Mouse (Mus musculus): ENCODE data around the gene Slc25a51. TPM values are rescaled to one million over a fixed set of nuclear protein-coding genes. Genes with fewer than 3 reads are reported as not detected.
"Not testable (repeated sequence)": the region's sequence is repeated elsewhere in the genome, so short reads cannot be mapped to it uniquely, and the experiment has no call there.

Slc25a51 gene
- total and polyA plus RNA-seq, 2 experiments from 2014 or later = 69.7 to 132 TPM

- H3K9me3 ChIP-seq (ENCODE audit: low read length) = no peaks in the 10 kb centered on the region
- no peak for ATAC-seq (ENCODE audit: low FRiP score)
- no peaks in the 10 kb centered on the region for H3K4me1 ChIP-seq (ENCODE audit: insufficient read depth, low read length)
- DNase-seq (ENCODE audit: low spot score) = no peak
- H3K27me3 ChIP-seq (ENCODE audit: insufficient read depth, low read length) = no peaks in the 10 kb centered on the region
- TF ChIP-seq CTCF (IDR thresholded peaks at IDR 0.05) = no peak
- no peak overlapping the region for H3K4me3 ChIP-seq (ENCODE audit: low read depth, low read length)
- H3K9ac ChIP-seq (replicated peaks; ENCODE audit: low read length, poor library complexity, severe bottlenecking) = no peak overlapping the region
- 77% methylated on average over 11 of the region's 11 CpGs for WGBS
- H3K27ac ChIP-seq (ENCODE audit: low read depth, low read length) = no peak overlapping the region
- H3K36me3 ChIP-seq (ENCODE audit: insufficient read depth, low read length) = no peaks in the 10 kb centered on the region
- H3K4me2 ChIP-seq (ENCODE audit: low read depth, low read length, poor library complexity, severe bottlenecking) = no peak overlapping the region
Measured at GRCm38 (mm10) chr4:45392572-45392971, 16.0 kb downstream of the Slc25a51 start.

GRCm38 (mm10) chr4:45392099-45392498 is 16.5 kb downstream of the Slc25a51 start:
- H3K36me3 ChIP-seq (ENCODE audit: insufficient read depth, low read length) = no peaks in the 10 kb centered on the region
- ATAC-seq (ENCODE audit: low FRiP score) = no peak
- H3K4me3 ChIP-seq (ENCODE audit: low read depth, low read length) = no peak overlapping the region
- no peaks in the 10 kb centered on the region for H3K27me3 ChIP-seq (ENCODE audit: insufficient read depth, low read length)
- H3K27ac ChIP-seq (ENCODE audit: low read depth, low read length) = no peak overlapping the region
- H3K9me3 ChIP-seq (ENCODE audit: low read length) = no peaks in the 10 kb centered on the region
- TF ChIP-seq CTCF (IDR thresholded peaks at IDR 0.05) = peak; percentile 39
- no peak overlapping the region for H3K9ac ChIP-seq (replicated peaks; ENCODE audit: low read length, poor library complexity, severe bottlenecking)
- no peaks in the 10 kb centered on the region for H3K4me1 ChIP-seq (ENCODE audit: insufficient read depth, low read length)
- DNase-seq (ENCODE audit: low spot score) = no peak
- 72% methylated on average over 4 of the region's 4 CpGs for WGBS
- no peak overlapping the region for H3K4me2 ChIP-seq (ENCODE audit: low read depth, low read length, poor library complexity, severe bottlenecking)

GRCm38 (mm10) chr4:45387296-45387695 is 21.3 kb downstream of the Slc25a51 start:
- not testable (repeated sequence) for H3K9me3 ChIP-seq (ENCODE audit: low read length); H3K27me3 ChIP-seq (ENCODE audit: insufficient read depth, low read length); H3K4me3 ChIP-seq (ENCODE audit: low read depth, low read length); H3K27ac ChIP-seq (ENCODE audit: low read depth, low read length); DNase-seq (ENCODE audit: low spot score); ATAC-seq (ENCODE audit: low FRiP score); H3K36me3 ChIP-seq (ENCODE audit: insufficient read depth, low read length); H3K4me1 ChIP-seq (ENCODE audit: insufficient read depth, low read length); H3K9ac ChIP-seq (replicated peaks; ENCODE audit: low read length, poor library complexity, severe bottlenecking); H3K4me2 ChIP-seq (ENCODE audit: low read depth, low read length, poor library complexity, severe bottlenecking)
- 96% methylated on average over 5 of the region's 5 CpGs for WGBS

GRCm38 (mm10) chr4:45382133-45382532 is 26.4 kb downstream of the Slc25a51 start:
- not testable (repeated sequence) for H3K36me3 ChIP-seq (ENCODE audit: insufficient read depth, low read length); H3K4me1 ChIP-seq (ENCODE audit: insufficient read depth, low read length); H3K9ac ChIP-seq (replicated peaks; ENCODE audit: low read length, poor library complexity, severe bottlenecking); H3K4me2 ChIP-seq (ENCODE audit: low read depth, low read length, poor library complexity, severe bottlenecking); H3K27ac ChIP-seq (ENCODE audit: low read depth, low read length); H3K4me3 ChIP-seq (ENCODE audit: low read depth, low read length); DNase-seq (ENCODE audit: low spot score); H3K9me3 ChIP-seq (ENCODE audit: low read length); H3K27me3 ChIP-seq (ENCODE audit: insufficient read depth, low read length); ATAC-seq (ENCODE audit: low FRiP score)
- 89% methylated on average over 2 of the region's 2 CpGs for WGBS

GRCm38 (mm10) chr4:45380903-45381580 is 27.5 kb downstream of the Slc25a51 start:
- not testable (repeated sequence) for H3K27me3 ChIP-seq (ENCODE audit: insufficient read depth, low read length); H3K9me3 ChIP-seq (ENCODE audit: low read length); H3K9ac ChIP-seq (replicated peaks; ENCODE audit: low read length, poor library complexity, severe bottlenecking); H3K4me3 ChIP-seq (ENCODE audit: low read depth, low read length); ATAC-seq (ENCODE audit: low FRiP score); DNase-seq (ENCODE audit: low spot score); H3K27ac ChIP-seq (ENCODE audit: low read depth, low read length); H3K4me2 ChIP-seq (ENCODE audit: low read depth, low read length, poor library complexity, severe bottlenecking); H3K4me1 ChIP-seq (ENCODE audit: insufficient read depth, low read length); H3K36me3 ChIP-seq (ENCODE audit: insufficient read depth, low read length)
- 84% methylated on average over 10 of the region's 10 CpGs for WGBS

- peaks cover 29% of the 10 kb centered on the region for H3K36me3 ChIP-seq (ENCODE audit: insufficient read depth, low read length)
- H3K27me3 ChIP-seq (ENCODE audit: insufficient read depth, low read length) = no peaks in the 10 kb centered on the region
- no peak overlapping the region for H3K27ac ChIP-seq (ENCODE audit: low read depth, low read length)
- ATAC-seq (ENCODE audit: low FRiP score) = no peak
- no peaks in the 10 kb centered on the region for H3K9me3 ChIP-seq (ENCODE audit: low read length)
- H3K4me2 ChIP-seq (ENCODE audit: low read depth, low read length, poor library complexity, severe bottlenecking) = no peak overlapping the region
- H3K9ac ChIP-seq (replicated peaks; ENCODE audit: low read length, poor library complexity, severe bottlenecking) = no peak overlapping the region
- H3K4me3 ChIP-seq (ENCODE audit: low read depth, low read length) = no peak overlapping the region
- WGBS = 83% methylated on average over 4 of the region's 4 CpGs
- H3K4me1 ChIP-seq (ENCODE audit: insufficient read depth, low read length) = no peaks in the 10 kb centered on the region
- TF ChIP-seq CTCF (IDR thresholded peaks at IDR 0.05) = no peak
- no peak for DNase-seq (ENCODE audit: low spot score)
Measured at GRCm38 (mm10) chr4:45376573-45376972, 32.0 kb downstream of the Slc25a51 start.
